Mouse (Mus musculus): ENCODE results near the gene Bnipl.

The Bnipl gene

DNA sequence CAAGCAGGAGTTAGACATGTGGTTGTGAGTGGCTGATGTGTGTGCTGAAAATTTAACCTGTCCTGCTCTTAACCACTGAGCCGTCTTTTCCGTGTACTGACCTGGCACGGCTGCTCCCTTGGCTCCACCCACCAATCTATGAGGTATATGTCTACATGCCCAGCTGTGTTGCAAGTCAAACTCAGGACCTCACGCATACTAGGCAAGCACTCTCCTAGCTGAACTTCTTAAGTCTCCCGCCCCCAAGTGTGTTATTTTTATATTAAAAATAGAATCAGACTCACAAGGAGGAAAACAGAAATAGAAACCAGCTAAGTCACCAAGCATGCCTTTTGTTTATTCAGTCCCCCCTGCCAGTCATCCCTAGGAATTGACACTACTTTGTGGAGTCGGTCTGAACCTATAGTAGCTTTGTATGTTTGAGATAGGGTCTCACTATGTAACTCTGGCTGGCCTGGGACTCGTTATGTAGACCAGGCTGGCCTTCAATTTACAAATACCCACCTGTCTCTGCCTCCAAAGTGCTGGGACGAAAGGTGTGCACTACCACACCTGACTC is 13.4 kb downstream of the Bnipl start:
- DNase-seq (ENCODE audit: low read depth) = no peak

DNA sequence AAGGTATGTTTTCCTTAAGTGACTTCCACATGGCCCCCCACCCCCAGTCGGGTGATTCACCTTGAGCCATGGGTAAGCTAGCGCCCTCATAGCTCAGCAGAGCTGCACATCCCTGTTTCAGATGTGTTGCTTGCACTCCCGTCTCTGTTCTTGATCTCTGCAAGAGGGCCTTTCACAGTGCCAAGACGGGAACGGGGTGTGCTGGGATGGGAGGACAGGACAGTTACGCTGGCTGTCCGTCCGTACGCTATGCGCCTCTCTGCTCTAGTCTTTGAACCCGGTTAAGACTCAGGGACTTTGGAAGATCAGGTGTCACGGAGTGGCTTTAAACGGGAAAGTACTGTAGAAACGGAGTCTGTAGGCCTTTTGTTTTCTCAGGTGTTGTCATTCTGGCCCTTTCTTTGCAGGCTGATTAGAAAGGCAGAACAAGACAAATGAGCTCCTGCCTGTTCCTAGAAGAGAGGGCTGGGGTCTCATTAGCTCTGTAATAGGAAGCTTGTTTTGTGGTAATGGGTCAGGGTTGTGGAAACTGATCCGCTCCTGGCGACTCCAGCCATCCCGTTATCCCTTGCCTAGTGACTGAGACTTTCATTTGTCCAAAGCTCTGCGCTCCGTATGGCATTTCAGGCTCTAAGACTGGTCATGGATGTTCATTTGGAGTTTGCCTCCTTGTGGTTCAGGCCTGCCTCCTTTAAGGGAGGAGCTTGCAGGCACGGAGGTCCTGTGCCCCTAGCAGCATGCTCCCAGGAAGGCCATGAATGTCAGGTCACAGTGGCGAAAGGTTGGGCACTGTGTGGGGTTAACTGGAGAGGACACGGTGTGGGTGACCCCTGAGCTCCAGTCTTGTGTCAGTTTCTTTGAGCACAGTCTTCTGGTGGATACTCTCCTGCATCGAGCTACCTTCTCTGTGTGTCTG is 15.3 kb downstream of the Bnipl start:
- DNase-seq (ENCODE audit: low read depth) = peak; percentile 4

DNA sequence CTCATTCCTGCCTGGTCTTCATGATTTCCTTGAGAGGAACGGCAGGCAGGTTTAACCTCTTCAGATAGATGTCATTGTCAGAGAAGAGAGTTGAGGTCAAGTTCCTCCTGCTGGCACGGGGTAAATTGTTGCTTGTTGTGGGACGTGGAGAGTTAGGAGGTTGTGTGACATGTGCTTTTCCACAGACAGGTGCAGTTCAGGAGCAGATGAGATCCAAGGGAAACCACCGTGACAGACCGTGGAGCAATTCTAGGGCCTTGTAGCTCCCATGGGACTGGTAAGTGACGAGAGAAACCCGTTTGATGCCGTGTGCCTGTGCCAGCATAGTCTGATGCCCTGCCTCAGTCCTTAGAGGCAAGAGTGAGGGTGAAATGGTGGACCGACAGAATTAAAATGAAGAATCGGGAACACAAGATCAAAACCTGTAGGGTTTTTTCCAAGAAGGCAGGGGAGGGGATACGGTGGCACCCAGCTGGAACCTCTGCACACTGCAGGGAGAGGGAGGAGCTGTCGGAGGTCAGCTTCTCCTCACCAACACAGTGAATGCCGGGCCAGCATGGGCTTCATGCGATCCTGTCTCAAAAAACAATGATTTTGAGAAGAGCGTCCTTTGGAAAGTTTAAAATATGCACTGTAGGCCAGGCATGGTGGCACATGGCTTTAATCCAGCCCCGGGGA is 17.6 kb downstream of the Bnipl start:
- DNase-seq (ENCODE audit: low read depth) = no peak

DNA sequence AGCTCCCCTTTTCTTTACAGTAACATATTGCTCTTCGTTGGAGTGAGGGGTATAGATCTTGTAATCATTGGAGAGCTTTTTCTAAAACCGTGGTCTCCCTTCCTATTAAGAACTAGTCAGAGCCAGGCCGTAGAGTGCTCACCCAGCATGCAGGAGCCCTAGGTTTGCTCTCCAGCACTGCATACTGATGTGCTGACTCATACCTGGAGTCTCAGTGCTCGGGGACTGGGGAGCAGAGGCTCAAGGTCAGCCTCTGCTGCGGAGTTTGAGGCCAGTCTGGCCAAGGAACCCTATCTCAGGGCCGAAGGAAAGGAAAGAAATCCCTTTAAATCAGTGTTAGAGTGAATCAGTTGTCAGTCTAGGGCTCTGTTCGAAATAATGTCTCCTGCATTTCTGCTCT is 18.2 kb downstream of the Bnipl start:
- no peak for DNase-seq (ENCODE audit: low read depth)

DNA sequence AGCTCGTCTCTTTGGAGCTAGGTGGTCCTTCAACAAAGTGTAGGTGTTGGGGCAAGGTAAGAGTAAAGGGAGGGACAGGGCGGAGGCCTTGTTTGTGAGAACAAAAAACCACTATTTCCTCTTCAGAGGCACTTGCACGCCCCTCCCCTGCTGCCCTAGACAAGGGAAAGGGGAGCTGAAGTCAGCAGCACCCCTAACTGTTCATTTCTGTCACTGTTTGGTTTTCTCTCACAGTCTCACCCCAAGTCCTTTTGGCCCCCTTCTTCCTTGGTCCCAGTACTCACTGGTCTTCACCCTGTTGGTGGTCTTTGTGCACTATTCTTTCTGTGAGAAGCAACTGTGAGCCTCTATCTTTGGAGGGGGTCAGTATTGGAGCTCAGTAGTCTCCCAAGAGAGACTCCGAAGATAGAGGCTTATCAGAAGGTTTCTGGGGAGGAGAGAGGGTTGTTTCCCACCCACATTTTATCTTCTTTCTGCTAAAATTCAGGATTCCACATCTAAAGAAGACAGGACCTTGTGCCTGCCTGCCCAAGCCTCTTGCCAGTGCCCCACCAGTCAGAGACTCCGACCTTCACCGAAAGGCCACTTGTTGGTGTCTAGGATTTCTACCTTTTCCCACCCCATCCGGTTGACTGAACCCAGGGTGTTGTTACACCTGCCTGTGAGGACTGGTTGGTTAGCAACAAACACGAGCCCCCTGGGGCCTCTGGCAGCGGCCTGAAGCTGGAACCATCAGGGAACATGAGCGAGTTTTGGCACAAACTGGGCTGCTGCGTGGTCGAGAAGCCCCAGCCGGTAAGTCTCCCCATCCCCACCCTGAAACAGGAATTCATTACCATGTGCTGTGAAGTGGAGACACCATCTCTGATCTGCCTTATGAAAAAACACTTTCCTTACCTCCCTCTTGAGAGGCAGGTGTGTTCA is 19.4 kb downstream of the Bnipl start, which contains the start of gene Mllt11:
Gene Mllt11 (minus strand): TSS at position 874 of the 924 bp plus-strand sequence.
- DNase-seq (ENCODE audit: low read depth) = peak; percentile 64

DNA sequence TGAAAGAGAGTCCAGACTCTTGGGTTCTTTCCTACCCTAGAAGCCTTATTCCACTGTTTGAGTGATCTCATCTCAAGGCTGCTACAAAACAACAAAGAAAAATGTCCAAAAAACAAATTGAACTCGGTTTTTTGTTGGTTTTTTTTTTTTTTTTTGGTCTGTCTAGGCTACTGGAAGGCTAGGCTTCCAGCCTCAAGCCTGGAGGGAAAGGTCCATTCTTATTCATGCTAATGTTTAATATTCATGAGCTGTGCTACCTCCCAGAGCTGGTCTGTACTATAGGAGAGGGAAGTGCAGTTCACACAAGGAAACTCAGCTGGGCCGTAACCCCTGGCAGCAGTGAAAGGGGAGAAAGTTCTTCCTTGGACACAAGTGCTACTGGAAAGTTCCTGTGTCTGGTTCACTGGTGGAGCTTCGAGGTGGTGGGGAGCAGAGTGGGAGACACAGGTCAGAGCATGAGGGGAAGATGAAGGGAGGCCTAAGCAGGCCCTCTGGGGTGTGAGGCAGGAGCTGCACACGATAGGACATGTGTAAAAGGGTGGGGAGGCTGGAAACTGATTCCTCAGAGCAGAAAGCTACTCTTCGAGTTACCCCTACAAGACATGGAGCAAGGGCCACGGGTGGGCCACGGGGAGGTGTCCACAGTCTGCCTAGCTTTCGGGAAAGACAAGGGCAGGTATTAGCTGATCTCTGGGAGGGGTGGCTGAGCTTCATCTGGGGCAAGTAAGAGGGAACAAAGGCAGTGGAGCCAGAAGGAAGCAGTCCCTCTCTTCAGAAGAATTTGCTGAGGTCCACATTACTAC is 20.3 kb downstream of the Bnipl start:
- DNase-seq (ENCODE audit: low read depth) = peak; percentile 43

DNA sequence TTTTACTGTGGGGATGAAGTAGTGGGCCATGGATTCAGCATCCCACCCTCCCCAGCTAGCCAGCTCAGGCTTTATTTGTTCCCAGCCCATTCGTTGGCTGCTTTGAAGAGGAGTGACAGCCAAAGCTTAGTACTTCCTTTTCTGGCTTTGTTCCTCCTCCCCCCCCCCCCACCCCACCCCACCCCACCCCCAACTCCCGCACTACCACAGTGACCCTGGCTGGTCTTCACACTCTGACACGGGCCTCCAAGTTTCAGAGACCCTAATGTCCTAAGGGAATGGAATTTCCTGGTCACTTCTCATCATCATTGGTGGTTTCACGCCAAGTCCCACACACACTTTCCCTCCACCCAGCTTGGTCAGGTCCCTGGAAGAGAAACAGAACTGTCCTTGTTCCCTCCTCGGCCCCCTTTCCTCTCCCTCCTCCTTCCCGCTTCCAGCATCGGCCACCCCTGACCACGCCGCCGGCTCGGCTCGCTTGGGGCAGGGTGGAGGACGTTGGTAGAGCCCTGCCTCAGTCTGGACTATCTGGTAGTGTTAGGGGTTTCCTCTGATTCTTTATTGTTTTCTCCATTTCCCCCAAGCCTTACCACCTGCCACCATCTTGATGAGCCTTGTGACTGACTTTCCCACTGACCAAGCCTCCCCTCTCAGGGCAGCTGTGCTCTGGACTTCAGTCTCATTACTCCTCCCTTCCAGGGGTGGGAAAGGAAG is 21.1 kb downstream of the Bnipl start:
- peak; percentile 40 for DNase-seq (ENCODE audit: low read depth)

DNA sequence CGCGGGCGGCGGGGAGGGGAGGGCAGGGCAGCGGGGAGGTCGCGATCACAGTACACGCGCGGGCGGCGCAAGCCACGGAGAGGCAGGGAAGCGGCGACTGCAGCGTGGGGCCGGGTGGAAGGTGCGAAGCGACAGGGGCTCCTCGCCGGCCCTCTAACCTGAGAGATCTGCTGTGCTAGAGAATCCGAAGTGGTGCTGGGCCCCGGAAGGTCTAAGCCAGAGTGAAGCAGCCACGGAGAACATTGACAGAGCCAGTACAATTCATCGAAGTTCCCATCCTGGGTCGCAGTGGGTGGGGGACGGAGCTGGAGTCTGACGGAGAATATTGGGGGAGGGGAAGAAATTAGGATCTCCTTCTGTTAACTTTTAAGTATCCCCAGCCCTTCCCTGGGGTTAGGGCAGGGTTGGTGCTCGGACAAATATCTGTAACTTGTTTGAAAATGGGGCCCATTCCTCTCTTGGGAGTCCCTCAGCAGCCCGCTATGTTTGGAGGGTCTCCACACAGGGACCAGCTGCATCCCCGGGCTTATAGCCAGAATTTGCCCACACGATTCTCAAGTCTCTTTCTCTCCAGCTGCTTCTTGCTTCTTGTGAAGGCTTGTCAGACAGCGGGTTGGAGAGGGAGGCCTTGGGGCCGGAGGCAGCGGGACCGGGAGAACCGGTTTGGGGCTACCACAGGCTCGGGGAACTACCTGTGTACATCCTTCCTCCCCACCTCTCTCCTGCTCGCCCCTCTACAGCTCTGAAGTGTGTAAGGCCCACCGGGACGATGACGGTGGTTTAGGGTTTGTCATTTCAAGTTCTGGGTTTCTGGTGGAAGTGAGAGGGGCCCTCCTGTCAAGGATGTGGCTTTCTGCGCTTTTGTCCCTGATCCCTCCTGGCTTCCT is 21.9 kb downstream of the Bnipl start:
- peak; percentile 52 for DNase-seq (ENCODE audit: low read depth)

DNA sequence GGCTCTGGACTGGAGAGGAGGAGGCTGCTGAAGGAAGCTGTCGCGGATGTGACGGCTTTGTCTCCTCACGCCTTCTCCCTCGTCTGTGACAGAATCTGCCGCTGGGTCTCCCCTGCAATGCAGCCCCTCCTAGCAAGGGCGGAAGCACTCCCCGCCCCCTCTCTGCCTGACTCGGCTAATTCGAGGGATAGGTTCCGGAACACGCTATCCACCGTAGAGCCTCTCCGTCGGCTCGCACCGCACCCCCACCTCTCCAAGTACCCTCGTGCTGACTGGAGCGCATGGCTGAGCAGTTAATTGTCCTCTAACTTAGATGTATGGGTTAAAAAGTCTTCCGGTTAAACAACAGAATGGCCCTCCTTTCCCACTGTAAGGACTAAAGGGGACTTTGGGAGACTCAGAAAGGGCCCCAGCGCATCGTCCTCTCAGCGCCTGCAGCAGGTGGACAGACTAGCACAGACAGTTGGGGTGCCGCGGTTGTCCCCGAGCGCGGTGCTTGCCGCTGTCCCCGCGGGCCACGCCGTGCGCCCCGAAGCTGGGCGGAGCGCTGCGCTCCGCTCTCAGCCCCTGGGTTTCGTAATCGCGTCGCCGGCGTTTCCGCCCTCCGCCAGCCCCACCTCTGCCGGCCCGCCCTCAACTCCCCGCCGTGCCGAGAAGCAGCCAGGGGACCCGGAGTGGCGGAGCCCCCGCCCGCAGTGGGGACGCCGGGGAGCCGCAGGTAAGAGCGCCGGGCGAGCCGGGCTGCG is 22.7 kb downstream of the Bnipl start, which contains the start of gene Cdc42se1:
Gene Cdc42se1 (plus strand): TSS at position 585 of the 746 bp plus-strand sequence.
- DNase-seq (ENCODE audit: low read depth) = peak; percentile 87

DNA sequence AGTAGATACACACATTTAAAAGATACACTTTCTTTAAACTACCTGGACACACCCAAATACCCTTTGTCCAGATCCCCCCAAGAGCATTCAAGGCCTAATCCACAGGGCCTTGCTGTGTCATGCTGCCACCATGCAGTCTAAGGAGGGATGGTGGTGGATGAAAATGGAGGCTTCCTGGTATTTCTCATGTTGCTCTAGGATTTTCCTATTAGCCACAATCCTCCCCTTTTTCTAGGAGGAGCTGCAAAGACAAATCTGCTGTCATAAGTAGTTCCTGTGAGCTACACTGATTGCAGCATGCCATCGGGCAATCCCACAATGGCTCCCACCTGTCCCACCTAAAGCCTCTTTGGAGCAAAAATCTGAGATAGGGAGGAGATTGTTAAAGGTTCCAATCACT is 23.8 kb downstream of the Bnipl start:
- DNase-seq (ENCODE audit: low read depth) = no peak

DNA sequence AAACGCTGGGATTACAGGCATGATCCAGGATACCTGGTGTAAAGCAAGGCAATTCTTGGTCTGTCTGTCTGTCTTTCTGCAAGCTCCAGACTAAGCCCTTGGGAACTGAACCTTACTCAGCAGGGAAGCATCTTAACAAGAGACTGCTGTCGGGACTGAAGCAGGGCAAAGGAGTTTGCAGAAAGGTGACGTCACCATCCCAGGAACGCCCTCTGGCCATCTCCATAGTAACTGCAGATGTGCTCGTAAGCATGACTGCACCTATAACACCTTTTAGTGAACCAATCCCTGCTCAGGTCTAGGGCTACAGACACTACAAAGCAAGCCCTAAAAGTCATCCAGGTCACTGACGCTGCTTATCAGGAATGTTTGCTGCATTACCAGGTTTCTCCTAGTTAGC is 26.7 kb downstream of the Bnipl start:
- DNase-seq (ENCODE audit: low read depth) = no peak

DNA sequence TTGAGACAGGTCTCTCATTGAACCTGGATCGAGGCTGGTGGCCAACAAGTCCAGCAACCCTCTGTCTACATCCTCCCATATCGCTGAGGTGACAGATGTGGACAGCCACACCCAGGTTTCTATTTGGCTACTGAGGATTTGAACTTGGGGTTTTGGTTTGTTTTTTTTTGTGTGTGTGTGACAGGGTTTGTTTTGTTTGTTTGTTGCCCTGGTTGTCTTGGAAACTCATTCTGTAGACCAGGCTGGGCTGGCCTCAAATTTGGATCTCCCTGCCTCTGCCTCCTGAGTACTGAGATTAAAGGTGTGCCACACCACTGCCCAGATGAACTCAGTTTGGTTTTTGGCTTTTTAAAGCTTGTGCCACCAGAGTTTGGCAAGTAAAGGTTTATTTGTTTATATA is 28.0 kb downstream of the Bnipl start:
- no peak for DNase-seq (ENCODE audit: low read depth)

DNA sequence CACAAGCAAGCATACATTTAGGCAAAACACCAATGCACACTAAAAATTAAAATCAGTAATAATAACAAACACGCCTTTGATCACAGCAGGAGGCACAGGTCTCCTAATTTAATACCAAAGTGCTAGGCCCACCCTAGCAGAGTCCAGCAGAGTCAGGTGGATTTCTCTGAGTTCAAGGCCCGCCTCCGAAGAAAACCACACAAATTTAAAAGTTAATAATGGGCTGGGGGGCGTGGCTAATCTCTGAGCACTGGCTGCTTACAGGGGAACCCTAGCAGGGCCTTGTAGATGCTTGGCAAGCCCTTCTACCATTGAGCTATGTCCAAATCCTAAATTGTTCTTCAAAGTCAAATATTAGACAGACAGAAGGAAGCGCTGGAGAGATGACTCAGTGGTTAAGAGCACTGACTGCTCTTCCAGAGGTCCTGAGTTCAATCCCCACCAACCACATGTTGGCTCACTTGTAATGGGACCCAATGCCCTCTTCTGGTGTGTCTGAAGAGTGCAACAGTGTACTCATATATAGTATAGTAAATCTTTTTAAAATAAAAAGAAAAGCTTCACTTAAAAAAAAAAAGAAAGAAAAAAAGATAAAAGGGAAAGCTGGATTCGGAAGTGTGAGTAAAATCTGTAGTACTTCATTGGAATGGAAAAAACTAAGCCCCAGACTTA is 32.4 kb downstream of the Bnipl start:
- DNase-seq (ENCODE audit: low read depth) = no peak

DNA sequence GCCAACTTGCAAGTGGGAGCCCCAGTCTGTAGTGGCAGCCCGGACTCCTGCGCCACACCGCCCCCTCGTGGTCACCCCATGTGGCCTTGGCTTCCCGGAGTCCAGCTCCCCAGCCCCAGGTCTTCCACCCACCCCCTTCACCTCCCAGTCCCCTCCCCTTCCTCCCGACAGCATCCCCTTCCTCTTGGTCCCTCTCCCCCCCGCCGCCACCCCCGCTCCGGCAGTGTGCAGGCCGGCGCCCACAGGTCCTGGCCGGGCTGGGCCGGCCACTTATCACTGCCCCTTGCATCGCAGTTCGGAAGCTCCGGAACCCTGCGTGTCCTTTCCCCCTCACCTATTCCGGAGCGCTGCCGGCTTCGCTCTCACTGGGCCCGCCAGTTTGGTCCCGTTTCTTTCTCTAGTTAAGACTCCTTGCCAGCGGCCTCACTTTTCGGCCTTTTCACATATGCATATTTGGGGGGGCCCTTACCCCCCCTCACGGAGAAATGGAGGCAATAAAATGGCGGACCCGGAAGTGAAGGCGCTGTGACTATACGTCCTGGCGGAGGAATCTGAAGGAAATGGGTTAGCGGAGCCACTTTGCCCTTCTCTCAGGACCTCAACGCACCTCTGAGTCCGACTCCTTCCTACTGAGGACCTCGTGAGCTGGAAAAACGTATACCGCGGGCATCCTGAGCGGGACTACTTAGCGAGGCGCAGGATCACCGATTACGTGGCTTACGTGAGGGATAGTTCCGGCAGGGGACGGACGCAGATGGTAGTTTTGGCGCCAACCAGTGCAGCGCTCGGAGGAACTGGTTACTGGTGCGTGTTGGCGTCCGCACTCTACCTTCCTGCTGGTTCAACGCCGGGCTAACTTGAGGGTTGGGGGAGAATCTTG is 33.5 kb downstream of the Bnipl start, which contains the start of gene Gabpb2:
Gene Gabpb2 (minus strand): TSS at position 662 of the 880 bp plus-strand sequence.
- peak; percentile 94 for DNase-seq (ENCODE audit: low read depth)

DNA sequence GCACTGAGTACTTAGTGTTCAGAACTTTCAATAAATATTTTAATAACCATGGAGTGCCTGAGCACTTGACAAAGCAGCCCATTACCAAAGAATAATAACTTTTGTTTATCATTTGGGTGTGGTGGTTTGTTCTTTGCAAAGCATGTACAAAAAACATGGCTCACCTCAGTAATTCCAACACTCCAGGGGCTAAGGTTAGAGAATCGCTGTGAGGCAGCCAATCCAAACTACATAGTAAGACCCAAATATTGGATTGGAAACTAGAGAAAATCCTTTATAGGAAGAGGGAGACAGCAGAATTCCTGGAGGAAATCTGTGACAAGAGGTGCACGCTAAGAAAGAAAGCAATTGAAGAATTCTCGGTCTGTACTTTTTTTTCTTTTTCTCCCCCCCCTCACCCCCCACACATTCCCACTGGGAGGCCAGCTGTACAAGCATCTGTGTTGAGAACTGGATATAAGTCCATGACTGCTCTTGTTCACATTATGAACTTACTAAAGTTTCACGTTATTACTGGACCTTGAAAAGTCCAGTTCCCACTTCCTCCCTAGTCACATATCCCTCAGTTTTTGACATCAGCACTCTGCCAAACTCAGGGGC is 34.2 kb downstream of the Bnipl start:
- no peak for DNase-seq (ENCODE audit: low read depth)

DNA sequence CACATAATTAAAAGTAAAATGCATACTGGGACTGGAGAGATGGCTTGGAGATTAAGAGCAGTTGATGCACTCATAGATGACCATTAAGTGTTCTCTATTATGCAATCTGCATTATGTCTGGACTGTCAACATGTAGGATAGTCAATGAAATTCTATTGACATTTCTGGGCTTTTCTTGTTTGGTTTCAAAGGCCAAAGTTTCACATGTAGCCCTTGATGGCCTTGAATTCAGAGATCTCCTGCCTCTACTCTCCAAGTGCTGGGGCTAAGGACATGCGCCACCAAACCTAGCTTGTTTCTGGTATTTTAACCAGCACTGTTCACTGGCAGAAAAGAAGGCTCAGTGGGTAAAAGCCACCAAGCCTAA is 37.4 kb downstream of the Bnipl start:
- DNase-seq (ENCODE audit: low read depth) = no peak

All from naive thymus-derived CD4-positive, alpha-beta T cell, adult 2 months (primary cell).